Comparison of ENCODE assay signal across 16 mouse cellular contexts in genomic region chr5:149429541-149429940, GRCm38 (mm10). TPM values are rescaled to one million over a fixed set of nuclear protein-coding genes. Genes with fewer than 3 reads are reported as not detected.
DNase-seq lines count a peak whose midpoint lies in the region; ATAC-seq and TF ChIP-seq lines count a peak whose summit lies in the region.
"Had no signal": no experiment of that assay in that cellular context is flagged by ENCODE, and none has a peak within 500 bp of the region (broad histone marks: within the 10 kb centered on the region; RNA-seq: fewer than 3 reads in every experiment).

No protein-coding gene starts in this region.

- ATAC-seq in liver, embryonic 11.5 days (replicated peaks; ENCODE audit: low FRiP score): no peak
- ATAC-seq in embryonic facial prominence, embryonic 14.5 days (ENCODE audit: low read depth): no peak
- ATAC-seq in erythroblast, adult 5-6 weeks (replicated peaks; ENCODE audit: low FRiP score, poor library complexity, severe bottlenecking): no peak

- no peak for TF ChIP-seq POLR2A in brain, embryonic 14.5 days (IDR thresholded peaks at IDR 0.05; ENCODE audit: borderline replicate concordance, extremely low read depth, insufficient read depth, insufficient read length, poor library complexity, severe bottlenecking)

- no peak for DNase-seq in liver, embryonic 11.5 days (ENCODE audit: low spot score)
- DNase-seq in liver: no peak
- peak; percentile 74 for DNase-seq in brain, embryonic 14.5 days (ENCODE audit: low read depth)
- no peak for DNase-seq in embryonic facial prominence, embryonic 14.5 days (ENCODE audit: low spot score)
- no peak for DNase-seq in limb, embryonic 10.5 days (ENCODE audit: low spot score)
- DNase-seq in left cerebral cortex, adult 18-20 months (ENCODE audit: low spot score in 2 of 2): no peak
- DNase-seq: layer of hippocampus, adult 9-11 months had no signal

- no peak for TF ChIP-seq CTCF in brain, embryonic 14.5 days (IDR thresholded peaks at IDR 0.05; ENCODE audit: borderline replicate concordance, extremely low read depth, insufficient read depth, insufficient read length)

- H3K27ac ChIP-seq in liver, embryonic 11.5 days (ENCODE audit: low read depth, low read length): peak overlapping the region; percentile 85; the same call in 1 of the 2 replicates
- peak overlapping the region; percentile 74; the same call in 1 of the 2 replicates for H3K27ac ChIP-seq in embryonic facial prominence, embryonic 14.5 days (replicated peaks; ENCODE audit: low read depth, low read length)
- H3K27ac ChIP-seq in limb, embryonic 10.5 days: peak overlapping the region; percentile 90

- no peak overlapping the region for H3K4me2 ChIP-seq in liver, embryonic 11.5 days
- H3K4me2 ChIP-seq in embryonic facial prominence, embryonic 14.5 days (ENCODE audit: low read depth, low read length): no peak overlapping the region
- H3K4me2 ChIP-seq: kidney, embryonic 15.5 days; neural tube, embryonic 13.5 days had no signal

- no peaks in the 10 kb centered on the region for H3K27me3 ChIP-seq in liver, embryonic 11.5 days (replicated peaks; ENCODE audit: control insufficient read depth, insufficient read depth, low read length)
- H3K27me3 ChIP-seq in embryonic facial prominence, embryonic 14.5 days (replicated peaks; ENCODE audit: control insufficient read depth, insufficient read depth, low read length): no peaks in the 10 kb centered on the region
- no peaks in the 10 kb centered on the region for H3K27me3 ChIP-seq in limb, embryonic 10.5 days (ENCODE audit: low read depth, poor library complexity, severe bottlenecking)
- H3K27me3 ChIP-seq: embryonic facial prominence, embryonic 13.5 days; kidney, embryonic 15.5 days; megakaryocyte, embryonic 14.5 days; neural tube, embryonic 13.5 days had no signal

- H3K4me3 ChIP-seq in liver, embryonic 11.5 days (ENCODE audit: low read depth, low read length): no peak overlapping the region
- H3K4me3 ChIP-seq in embryonic facial prominence, embryonic 14.5 days (ENCODE audit: low read depth, low read length): no peak overlapping the region
- H3K4me3 ChIP-seq in limb, embryonic 10.5 days: no peak overlapping the region
- H3K4me3 ChIP-seq: embryonic facial prominence, embryonic 13.5 days; heart, embryonic 10.5 days; kidney, embryonic 15.5 days; neural tube, embryonic 13.5 days had no signal

- peaks cover 23% of the 10 kb centered on the region for H3K4me1 ChIP-seq in liver, embryonic 11.5 days (replicated peaks; ENCODE audit: control insufficient read depth, insufficient read depth, low read length)
- peaks cover 20% of the 10 kb centered on the region for H3K4me1 ChIP-seq in embryonic facial prominence, embryonic 14.5 days (ENCODE audit: control insufficient read depth, insufficient read depth, low read length)
- H3K4me1 ChIP-seq in limb, embryonic 10.5 days: peaks cover 32% of the 10 kb centered on the region

- 65% methylated on average over 4 of the region's 4 CpGs for WGBS in liver, embryonic 11.5 days
- WGBS in embryonic facial prominence, embryonic 14.5 days: 63% methylated on average over 4 of the region's 4 CpGs
- 81% methylated on average over 4 of the region's 4 CpGs for WGBS in limb, embryonic 10.5 days

- H3K9me3 ChIP-seq in liver, embryonic 11.5 days (ENCODE audit: control insufficient read depth, low read length): no peaks in the 10 kb centered on the region
- H3K9me3 ChIP-seq in embryonic facial prominence, embryonic 14.5 days (ENCODE audit: control insufficient read depth, low read length): no peaks in the 10 kb centered on the region
- no peaks in the 10 kb centered on the region for H3K9me3 ChIP-seq in limb, embryonic 10.5 days (replicated peaks)
- H3K9me3 ChIP-seq: embryonic facial prominence, embryonic 13.5 days; heart, embryonic 10.5 days; kidney, embryonic 15.5 days; megakaryocyte, embryonic 14.5 days; neural tube, embryonic 13.5 days had no signal

- H3K9ac ChIP-seq in liver, embryonic 11.5 days (ENCODE audit: low read depth, low read length): no peak overlapping the region
- H3K9ac ChIP-seq in embryonic facial prominence, embryonic 14.5 days (ENCODE audit: low read depth, low read length): no peak overlapping the region
- H3K9ac ChIP-seq: embryonic facial prominence, embryonic 13.5 days; kidney, embryonic 15.5 days; neural tube, embryonic 13.5 days had no signal

- H3K36me3 ChIP-seq in liver, embryonic 11.5 days (ENCODE audit: control insufficient read depth, insufficient read depth, low read length): no peaks in the 10 kb centered on the region
- no peaks in the 10 kb centered on the region for H3K36me3 ChIP-seq in embryonic facial prominence, embryonic 14.5 days (ENCODE audit: control insufficient read depth, insufficient read depth, low read length)
- H3K36me3 ChIP-seq in limb, embryonic 10.5 days: no peaks in the 10 kb centered on the region
- H3K36me3 ChIP-seq: embryonic facial prominence, embryonic 13.5 days; heart, embryonic 10.5 days; kidney, embryonic 15.5 days; neural tube, embryonic 13.5 days had no signal

RNA-seq across cellular contexts. Expression of gene Tex26, which starts 9.9 kb away (rescaled TPM):
- 0.48 and 0.62 TPM in 2 replicates for polyA plus RNA-seq in liver, embryonic 11.5 days (2014; fragmentation: Nextera tagmentation; extraction: Ambion mirVana)
- 1.4 TPM in 2 replicates for polyA plus RNA-seq in brain, embryonic 14.5 days (2012; rRNA removed)
- 0.80 and 1.1 TPM in 2 replicates for polyA plus RNA-seq in embryonic facial prominence, embryonic 14.5 days (2014; fragmentation: Nextera tagmentation; extraction: Ambion mirVana)
- polyA plus RNA-seq in limb, embryonic 10.5 days (2016; fragmentation: Nextera tagmentation; extraction: Ambion mirVana): 0.15 and 0.30 TPM in 2 replicates
- not detected in 2 replicates for total RNA-seq in erythroblast, adult 5-6 weeks (2015; ENCODE audit: low replicate concordance)
- not detected in 2 replicates for total RNA-seq in erythroblast, adult 5-6 weeks (2017; ENCODE audit: low replicate concordance)
- under 1 TPM in 1 of 2 experiments, not detected in 1; 0.54 TPM for total RNA-seq in left cerebral cortex, adult 18-20 months (2021)
- total RNA-seq: adrenal gland, adult 18-20 months; heart, postnatal 25 days had no signal
- polyA plus RNA-seq: liver, embryonic 16.5 days had no signal

RNA-seq across cellular contexts. Expression of gene Medag, which starts 18.0 kb away (rescaled TPM):
- 0.75 and 1.2 TPM in 2 replicates for polyA plus RNA-seq in liver, embryonic 11.5 days (2014; fragmentation: Nextera tagmentation; extraction: Ambion mirVana)
- 2.0 and 3.5 TPM in 2 replicates for polyA plus RNA-seq in brain, embryonic 14.5 days (2012; rRNA removed)
- polyA plus RNA-seq in embryonic facial prominence, embryonic 14.5 days (2014; fragmentation: Nextera tagmentation; extraction: Ambion mirVana): 3.1 and 3.3 TPM in 2 replicates
- 0.26 and 0.33 TPM in 2 replicates for polyA plus RNA-seq in limb, embryonic 10.5 days (2016; fragmentation: Nextera tagmentation; extraction: Ambion mirVana)
- not detected in 2 replicates for total RNA-seq in erythroblast, adult 5-6 weeks (2015; ENCODE audit: low replicate concordance)
- not detected in 2 replicates for total RNA-seq in erythroblast, adult 5-6 weeks (2017; ENCODE audit: low replicate concordance)
- total RNA-seq in left cerebral cortex, adult 18-20 months (2021): 10 to 100 TPM; 18.6 to 23.0 TPM
